Mouse (Mus musculus) right cerebral cortex, postnatal 10 days (tissue): Measurements from ENCODE around the gene Ccdc33.

Source experiments
- DNase-seq, 2 experiments: peaks; one replicate each; pipeline ENCODE4 v3.0.0; 2021; ENCODE audit warnings: low spot score in 2 of 2

Ccdc33 gene

DNA sequence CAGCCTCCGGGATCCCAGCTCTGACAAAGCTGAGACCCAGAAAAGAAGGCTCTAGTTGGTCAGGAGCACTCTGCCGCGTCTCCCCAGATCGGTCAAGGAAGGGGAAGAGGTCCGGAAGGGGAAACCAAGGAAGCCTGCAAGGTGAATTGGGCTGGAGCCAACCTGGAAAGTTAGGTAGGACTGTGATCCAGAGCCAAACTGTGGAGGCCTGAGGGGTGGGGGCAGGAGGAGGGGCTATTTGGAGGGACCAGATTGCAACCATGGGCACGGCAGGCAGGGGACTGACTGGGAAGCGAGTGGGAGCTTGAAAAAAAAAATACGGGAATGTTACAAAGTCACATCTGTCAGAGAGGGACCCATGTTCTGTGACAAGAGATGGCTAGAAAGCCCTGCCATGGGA lies 10.9 kb upstream of the Ccdc33 start:
- DNase-seq, result no peak

GRCm38 (mm10) chr9:58128926-58129413 lies 10.3 kb upstream of the Ccdc33 start:
- DNase-seq, result no peak

DNA sequence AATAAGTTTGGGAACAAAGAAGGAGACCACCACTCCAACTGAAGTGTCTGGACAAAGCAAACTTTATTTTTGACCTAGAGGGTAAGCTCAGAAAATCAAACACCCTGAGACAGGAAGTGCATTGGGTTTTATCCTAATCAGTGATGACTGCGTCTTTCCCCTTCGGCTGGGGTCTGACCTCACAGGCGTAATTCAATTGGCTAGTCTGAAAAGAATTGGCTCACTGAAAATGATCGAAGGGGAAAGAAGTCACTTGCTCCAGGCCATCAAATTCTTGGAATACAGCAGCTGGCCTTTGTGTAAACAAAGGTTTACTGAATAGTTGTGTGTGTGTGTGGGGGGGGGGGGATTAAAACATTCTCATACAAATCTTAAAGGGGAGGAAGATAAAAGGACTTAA lies 7.2 kb upstream of the Ccdc33 start:
- no peak for DNase-seq

DNA sequence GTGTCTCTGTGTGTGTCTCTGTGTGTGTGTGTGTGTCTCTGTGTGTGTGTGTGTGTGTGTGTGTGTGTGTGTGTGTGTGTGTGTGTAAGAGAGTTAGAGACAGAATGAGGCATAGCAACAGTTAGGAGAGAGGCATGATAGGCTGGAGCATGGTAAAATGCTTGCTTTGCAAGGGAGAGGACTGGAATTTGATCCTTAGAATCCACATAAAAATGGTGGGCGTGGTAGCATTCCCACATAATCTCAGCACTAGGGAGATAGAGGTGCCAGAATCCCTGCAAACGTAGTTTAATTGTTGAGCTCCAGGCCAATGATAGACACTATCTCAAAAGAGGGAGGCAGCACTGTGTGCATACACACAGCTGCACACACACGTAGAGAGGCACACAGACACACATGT lies 6.5 kb upstream of the Ccdc33 start:
- no peak for DNase-seq

GRCm38 (mm10) chr9:58116024-58116651 lies 2.5 kb downstream of the Ccdc33 start:
- DNase-seq, result no peak

- DNase-seq, result no peak
Observed at GRCm38 (mm10) chr9:58115297-58115925, 3.2 kb downstream of the Ccdc33 start.

DNA sequence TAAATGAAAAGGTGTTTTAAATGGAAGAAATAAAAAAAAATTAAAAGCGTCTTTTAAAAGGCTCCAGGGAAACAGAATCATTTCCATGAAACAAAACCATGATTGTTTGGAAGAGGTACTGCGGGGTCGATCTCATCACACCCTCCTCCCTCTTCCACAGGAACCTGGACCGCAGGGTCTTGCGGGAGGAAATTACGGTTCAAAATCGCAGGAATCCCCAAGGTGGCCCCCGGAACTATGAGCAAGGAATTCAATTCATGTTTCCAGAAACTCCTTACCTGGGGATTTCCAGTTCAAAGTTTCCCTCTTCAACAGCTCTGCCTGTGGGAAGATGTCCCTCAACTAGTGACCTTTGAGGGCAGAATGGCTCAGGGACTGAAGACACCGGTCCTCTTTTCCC lies 4.6 kb downstream of the Ccdc33 start:
- no peak for DNase-seq

- DNase-seq, result peak in 1 of 2 experiments; percentile 50
Observed at GRCm38 (mm10) chr9:58113279-58113884, 5.2 kb downstream of the Ccdc33 start.

DNA sequence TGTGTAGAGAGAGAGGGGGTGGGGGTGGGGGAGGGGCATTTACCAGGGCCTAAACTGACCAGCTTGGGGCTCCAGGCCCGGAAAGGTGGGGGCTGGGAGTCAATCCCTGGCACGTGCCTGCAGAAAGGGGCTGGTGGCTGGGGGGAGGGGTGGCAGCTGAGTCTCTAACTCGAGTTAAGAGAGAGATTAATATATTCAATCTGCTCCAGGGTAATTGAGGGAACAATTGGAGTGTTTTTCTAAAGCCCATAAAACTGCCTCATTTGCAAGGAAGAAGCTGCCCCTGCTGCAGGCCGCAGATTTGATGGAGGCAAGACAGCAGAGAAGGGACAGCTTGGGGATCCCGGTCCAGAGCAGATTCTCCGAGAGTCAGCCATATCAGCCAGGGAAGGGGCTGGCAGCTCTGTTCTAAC lies 5.8 kb downstream of the Ccdc33 start:
- DNase-seq, result peak; percentile 72 to 79

GRCm38 (mm10) chr9:58112321-58112751 lies 6.3 kb downstream of the Ccdc33 start:
- no peak for DNase-seq

DNA sequence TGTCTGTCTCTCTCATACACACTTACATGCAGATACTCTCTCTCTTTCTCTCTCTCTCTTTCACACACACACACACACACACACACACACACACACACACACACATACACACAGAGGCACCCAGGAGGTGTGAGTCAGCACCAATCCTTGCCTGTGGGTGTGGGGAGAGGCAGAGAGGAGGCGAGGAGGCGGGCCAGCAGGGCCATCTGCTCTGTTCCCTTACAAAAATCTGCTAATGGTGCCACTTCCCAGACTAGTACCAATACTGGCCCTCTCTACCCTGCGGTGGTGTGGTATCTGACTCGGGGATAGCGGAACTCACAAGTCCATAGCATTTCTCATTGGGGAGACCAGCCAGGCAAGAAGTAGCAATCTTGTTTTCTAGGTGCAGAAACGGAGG lies 7.2 kb downstream of the Ccdc33 start:
- peak; percentile 73 to 87 for DNase-seq

GRCm38 (mm10) chr9:58110787-58111186 lies 7.8 kb downstream of the Ccdc33 start:
- DNase-seq, result peak in 1 of 2 experiments; percentile 60

GRCm38 (mm10) chr9:58107494-58107893 lies 11.1 kb downstream of the Ccdc33 start:
- DNase-seq, result no peak

DNA sequence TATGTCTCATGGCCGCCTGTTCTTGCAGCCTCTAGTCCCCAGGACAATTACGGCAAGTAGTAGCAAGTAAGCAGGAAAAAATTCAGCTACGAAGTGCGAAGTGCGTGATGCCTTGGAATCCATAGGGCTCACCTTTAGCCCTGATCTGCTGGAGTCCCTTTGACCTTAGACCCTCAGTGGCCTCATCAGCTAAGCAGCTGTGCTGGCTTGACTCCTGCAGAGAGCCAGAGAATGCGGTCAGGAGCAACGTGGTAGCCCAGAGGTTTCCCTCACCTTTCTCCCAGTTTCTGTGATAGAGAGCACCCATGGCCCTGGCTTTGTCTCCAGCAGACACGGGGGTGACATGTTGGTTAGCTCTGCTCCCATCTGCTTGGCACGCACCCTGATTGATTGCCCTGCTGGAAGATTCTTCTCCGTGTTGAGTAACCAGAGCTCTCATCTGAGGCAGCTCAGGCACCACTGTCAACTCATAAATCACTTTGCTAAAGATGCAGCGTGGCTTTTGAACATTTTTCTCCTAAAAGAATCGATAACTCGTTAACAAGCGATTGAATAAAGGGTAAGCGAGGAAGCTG lies 12.9 kb downstream of the Ccdc33 start:
- DNase-seq, result no peak

DNA sequence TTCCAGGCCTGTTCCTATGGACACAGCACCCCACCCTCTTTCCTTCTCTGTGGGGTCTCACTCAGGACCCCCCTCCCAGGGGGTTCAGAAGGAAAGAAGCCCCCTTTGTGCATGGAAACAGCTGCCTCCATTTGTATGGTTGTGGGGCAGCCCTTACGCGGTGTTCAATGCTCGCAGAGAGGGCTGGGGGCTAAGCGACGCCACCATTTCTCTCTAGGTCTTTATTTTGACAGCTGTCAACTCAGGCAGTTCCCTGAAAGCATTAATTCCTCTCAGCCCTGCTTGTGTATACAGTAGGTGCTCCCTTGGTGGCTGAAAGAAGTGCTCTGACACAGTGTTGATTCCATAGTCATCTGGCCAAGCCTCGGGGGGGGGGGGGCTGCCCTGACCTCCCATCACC lies 15.0 kb downstream of the Ccdc33 start:
- no peak for DNase-seq

DNA sequence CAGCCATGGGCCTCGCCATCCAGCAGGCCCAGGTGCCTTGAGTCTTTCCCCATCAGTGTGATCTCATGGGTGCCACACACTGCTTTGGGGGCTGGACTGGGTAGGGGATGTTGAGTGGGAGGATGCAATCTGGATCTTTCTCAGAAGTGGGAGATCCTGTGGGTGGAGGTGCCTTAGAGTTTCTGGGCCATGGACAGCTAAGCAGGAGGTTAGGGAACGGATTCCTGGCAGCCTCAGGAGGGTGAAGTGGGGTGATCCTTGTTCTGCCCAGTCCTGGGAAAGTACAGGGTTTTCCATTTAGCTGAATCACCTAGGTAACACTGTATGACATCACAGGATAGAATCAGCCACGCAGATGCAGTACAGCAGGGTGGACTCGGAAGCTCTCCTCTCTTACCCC lies 16.6 kb downstream of the Ccdc33 start:
- DNase-seq, result peak in 1 of 2 experiments; percentile 71

DNA sequence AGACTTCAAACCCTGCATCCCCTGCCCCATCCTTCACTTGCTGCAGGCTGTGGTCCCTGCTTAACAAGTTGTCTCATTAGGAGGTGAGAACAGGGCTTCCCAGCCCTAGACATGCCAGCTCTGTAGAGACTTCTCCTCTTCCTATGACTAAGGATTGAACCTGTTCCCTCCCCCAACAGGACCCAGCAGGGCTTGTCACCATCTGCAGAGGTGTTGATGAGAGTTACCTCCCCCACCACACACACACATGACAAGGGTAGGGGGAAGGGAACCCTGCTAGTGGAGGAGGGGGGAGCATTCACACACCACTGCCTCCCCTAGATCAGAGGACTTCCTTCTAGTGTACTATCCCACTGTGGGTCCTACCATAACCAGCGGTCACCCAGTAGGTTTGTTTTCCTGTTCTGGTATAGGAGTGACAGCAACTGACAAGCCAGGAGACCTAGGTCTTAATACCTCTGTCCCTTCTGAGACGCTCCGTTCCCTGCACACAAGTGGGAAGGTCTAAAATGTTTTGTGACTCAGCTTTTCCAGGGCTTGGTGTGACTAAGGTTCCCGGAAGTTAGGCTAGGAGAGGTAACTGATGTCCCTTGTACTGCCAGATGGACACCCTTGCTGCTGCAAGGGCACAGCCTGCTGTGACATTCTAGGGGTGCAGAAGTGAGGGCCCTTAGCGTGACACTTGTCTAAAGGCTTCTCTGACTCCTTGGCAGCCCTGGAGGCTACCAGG lies 18.6 kb downstream of the Ccdc33 start:
- DNase-seq, result no peak

- peak; percentile 75 to 86 for DNase-seq
Observed at GRCm38 (mm10) chr9:58096629-58097301, 21.9 kb downstream of the Ccdc33 start.

- no peak for DNase-seq
Observed at GRCm38 (mm10) chr9:58095977-58096376, 22.6 kb downstream of the Ccdc33 start.

DNA sequence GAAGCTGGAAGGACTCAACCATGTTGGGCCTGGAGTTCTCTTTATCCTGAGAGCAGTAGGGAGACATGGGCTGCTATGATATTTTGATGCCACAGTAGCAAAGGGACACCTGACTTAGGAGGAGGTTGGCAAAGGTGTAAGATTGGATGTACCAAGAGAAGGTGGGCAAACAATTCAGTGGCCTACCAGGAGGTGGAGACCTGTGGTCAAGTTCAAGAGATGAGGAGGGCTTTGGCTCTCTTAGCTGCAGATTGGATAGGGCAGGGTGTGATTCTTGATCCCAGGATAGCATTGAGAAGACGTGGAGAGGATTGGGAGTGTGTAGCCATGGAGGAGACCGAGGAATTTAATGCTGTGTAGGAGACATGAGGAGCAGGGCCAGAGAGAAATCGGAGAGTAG lies 24.8 kb downstream of the Ccdc33 start:
- no peak for DNase-seq

DNA sequence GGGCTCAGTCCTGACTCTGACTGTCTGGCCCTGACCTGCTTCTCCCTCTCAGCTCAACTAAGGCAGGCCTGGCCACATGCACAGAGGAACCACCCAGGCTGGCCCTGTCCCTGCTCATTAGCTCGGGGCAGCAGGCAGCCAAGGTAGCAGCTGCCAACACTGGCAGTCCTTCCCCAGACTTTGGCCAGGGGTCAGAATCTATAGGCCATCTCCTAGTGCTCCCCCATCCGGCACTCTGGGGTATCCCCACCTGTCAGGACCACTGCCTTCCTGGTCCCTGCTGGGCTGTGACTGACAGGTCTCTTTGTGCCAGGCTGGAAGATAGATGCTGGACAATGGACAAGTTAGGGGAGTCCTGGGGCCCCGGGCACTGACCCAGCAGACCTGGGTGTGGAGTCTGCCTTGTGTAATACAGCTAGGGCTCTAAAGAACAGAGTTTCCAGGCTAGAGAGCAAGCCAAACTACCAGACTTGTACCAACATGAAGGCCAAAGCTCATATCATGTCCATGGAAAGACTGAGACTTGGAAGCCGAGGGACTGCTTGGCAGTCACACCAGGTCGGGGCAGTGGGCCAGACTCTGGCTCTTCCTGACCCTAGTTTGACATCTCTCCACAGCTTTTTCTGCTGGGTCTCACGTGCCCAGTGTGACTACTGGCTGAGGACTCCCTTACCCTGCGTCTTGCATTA lies 25.9 kb downstream of the Ccdc33 start:
- peak; percentile 69 to 70 for DNase-seq
